Mouse (Mus musculus) lung, postnatal 0 days (tissue): ENCODE data around the gene Vmn1r54.

ENCODE experiments used
- CTCF ChIP-seq: IDR thresholded peaks from 2 replicates; pipeline ENCODE4 v1.5.1; 2016; ENCODE audit warnings: antibody characterized with exemption, mild to moderate bottlenecking
- EP300 ChIP-seq: IDR thresholded peaks from 2 replicates; pipeline ENCODE4 v1.6.1; 2016; ENCODE audit warnings: antibody characterized with exemption, mild to moderate bottlenecking, control low read depth

- TF ChIP-seq CTCF (no peak), EP300 (no peak)
Observed at GRCm38 (mm10) chr6:90244019-90244418, 2.1 kb upstream of the Vmn1r54 start.
